Mouse (Mus musculus) liver, adult 10 weeks (tissue): Measurements from ENCODE around the gene Ugt3a1. TPM values are rescaled to one million over a fixed set of nuclear protein-coding genes. Genes with fewer than 3 reads are reported as not detected.

ENCODE experiments used
- polyA plus RNA-seq: library from polyadenylated mRNA; stranded (reverse); fragments of 350-450 nt; fragmentation: Illumina TruSeq; extraction: RNeasy Lipid Tissue Mini Kit (QIAGEN cat#74804); gene quantifications from one replicate; pipeline ENCODE4 v1.2.3, GENCODE M21; 2014; ENCODE audit warnings: low read depth, low replicate concordance

Ugt3a1 gene
- 283 TPM for polyA plus RNA-seq

DNA sequence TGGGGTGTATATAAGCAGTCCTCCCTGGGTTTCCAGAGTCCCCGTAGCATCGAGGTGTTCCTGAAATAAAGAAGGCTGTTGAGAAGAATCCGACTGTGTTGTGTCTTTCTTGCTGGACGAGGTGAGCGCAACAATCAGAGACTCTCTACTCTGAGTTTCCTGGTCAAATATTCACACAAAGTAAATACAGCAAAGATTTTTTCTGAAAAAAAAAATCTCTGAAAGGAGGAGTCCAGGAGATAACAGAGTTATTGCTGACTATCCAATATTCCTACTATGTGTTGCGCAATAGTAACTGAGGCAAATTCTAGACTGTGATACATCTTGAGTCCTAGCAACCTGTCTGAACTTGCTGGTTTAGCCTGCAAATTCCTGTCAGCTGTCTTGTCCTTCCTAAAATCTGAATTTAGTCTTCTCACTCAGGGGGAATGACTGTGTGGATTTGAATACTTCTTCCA lies at the start of gene Ugt3a1:
Gene Ugt3a1 (plus strand): TSS at position 51 of the 458 bp plus-strand sequence.

DNA sequence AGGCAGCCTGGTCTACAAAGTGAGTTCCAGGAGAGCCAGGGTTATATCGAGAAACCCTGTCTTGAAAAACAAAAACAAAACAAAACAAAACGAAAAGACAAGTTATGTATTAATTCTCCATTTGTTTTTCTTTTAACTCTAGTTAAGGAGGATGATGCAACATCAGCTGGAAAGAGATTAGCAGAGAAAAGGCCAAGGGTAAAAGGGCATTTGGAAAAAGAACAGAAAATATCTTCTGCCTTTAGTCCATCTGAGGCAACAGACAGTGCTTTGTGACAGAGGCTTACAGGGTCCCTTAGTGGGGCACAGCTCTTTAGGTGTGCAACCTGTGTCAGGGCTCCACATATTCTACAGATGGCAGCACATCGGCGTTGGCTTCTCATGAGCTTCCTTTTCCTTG lies 58.7 kb downstream of the Ugt3a1 start, which contains the start of gene Ugt3a2:
Gene Ugt3a2 (plus strand): TSS at position 210 of the 400 bp plus-strand sequence.

Other genes starting within 250 kb of the Ugt3a1 start
- gene Nadk2, start 205.6 kb upstream of the Ugt3a1 start, polyA plus RNA-seq, result 270 TPM
- gene Lmbrd2, start 136.3 kb upstream of the Ugt3a1 start, polyA plus RNA-seq, result 51.7 TPM
- 1.2 TPM for gene Skp2, start 121.5 kb upstream of the Ugt3a1 start, polyA plus RNA-seq
- 789 TPM for gene Ugt3a2, start 58.7 kb downstream of the Ugt3a1 start, polyA plus RNA-seq
- 0.74 TPM for gene Capsl, start 159.1 kb downstream of the Ugt3a1 start, polyA plus RNA-seq